10 mouse cellular contexts compared by ENCODE assay signal in the genomic region with DNA sequence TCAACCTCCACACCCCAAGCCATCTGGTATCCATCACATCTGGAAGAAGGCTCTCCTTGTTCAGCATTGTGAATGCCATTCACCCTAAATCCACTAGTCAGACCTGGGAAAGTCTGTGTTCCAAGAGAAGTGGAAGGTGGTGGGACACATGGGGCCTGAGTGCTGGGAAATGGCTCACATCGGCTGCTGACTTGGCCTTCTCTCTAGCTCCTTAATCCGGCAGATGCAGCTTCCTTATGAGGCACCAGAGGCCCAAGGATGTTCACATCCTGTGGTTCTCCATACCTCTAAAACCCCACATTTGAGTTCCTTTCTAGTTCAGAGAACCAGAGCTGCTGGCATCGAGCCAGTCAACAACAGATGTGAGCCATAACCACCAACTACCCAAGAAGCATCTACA.
DNase-seq lines count a peak whose midpoint lies in the region; ATAC-seq lines count a peak whose summit lies in the region.
"Had no signal": no experiment of that assay in that cellular context is flagged by ENCODE, and none has a peak within 500 bp of the region (broad histone marks: within the 10 kb centered on the region; RNA-seq: fewer than 3 reads in every experiment).

No protein-coding gene starts in this region.

- H3K9ac ChIP-seq in hindbrain, embryonic 14.5 days = no peak overlapping the region
- no peak overlapping the region for H3K9ac ChIP-seq in limb, embryonic 13.5 days
- H3K9ac ChIP-seq: forebrain, postnatal 0 days had no signal

- 86% methylated on average over 3 of the region's 3 CpGs for WGBS in hindbrain, embryonic 10.5 days
- 84% methylated on average over 3 of the region's 3 CpGs for WGBS in hindbrain, embryonic 14.5 days
- 45% methylated on average over 3 of the region's 3 CpGs for WGBS in limb, embryonic 13.5 days

- H3K4me1 ChIP-seq in hindbrain, embryonic 10.5 days (replicated peaks) = peaks cover 19% of the 10 kb centered on the region
- peaks cover 5% of the 10 kb centered on the region for H3K4me1 ChIP-seq in hindbrain, embryonic 14.5 days (replicated peaks; ENCODE audit: control insufficient read depth, insufficient read depth, low read length)
- peaks cover 39% of the 10 kb centered on the region for H3K4me1 ChIP-seq in limb, embryonic 13.5 days

- no peaks in the 10 kb centered on the region for H3K27me3 ChIP-seq in hindbrain, embryonic 10.5 days (ENCODE audit: insufficient read depth, poor library complexity, severe bottlenecking)
- no peaks in the 10 kb centered on the region for H3K27me3 ChIP-seq in hindbrain, embryonic 14.5 days (ENCODE audit: control insufficient read depth, insufficient read depth, low read length)
- no peaks in the 10 kb centered on the region for H3K27me3 ChIP-seq in limb, embryonic 13.5 days

- H3K9me3 ChIP-seq in hindbrain, embryonic 10.5 days = no peaks in the 10 kb centered on the region
- H3K9me3 ChIP-seq in hindbrain, embryonic 14.5 days (ENCODE audit: control insufficient read depth, low read length) = no peaks in the 10 kb centered on the region
- no peaks in the 10 kb centered on the region for H3K9me3 ChIP-seq in limb, embryonic 13.5 days

- no peak for ATAC-seq in hindbrain, embryonic 14.5 days (ENCODE audit: low FRiP score)
- ATAC-seq in limb, embryonic 13.5 days (ENCODE audit: low FRiP score, low read depth) = peak; percentile 80
- ATAC-seq: forebrain, postnatal 0 days had no signal

- H3K27ac ChIP-seq in hindbrain, embryonic 10.5 days = 0 out of 2 replicates have a peak overlapping the region, but pooled peaks have one; percentile 2
- H3K27ac ChIP-seq in hindbrain, embryonic 14.5 days = no peak overlapping the region
- H3K27ac ChIP-seq in limb, embryonic 13.5 days = 0 out of 2 replicates have a peak overlapping the region, but pooled peaks have one; percentile 52

- H3K36me3 ChIP-seq in hindbrain, embryonic 10.5 days = no peaks in the 10 kb centered on the region
- no peaks in the 10 kb centered on the region for H3K36me3 ChIP-seq in hindbrain, embryonic 14.5 days (replicated peaks; ENCODE audit: control insufficient read depth, insufficient read depth)
- no peaks in the 10 kb centered on the region for H3K36me3 ChIP-seq in limb, embryonic 13.5 days

- no peak overlapping the region for H3K4me2 ChIP-seq in hindbrain, embryonic 14.5 days (replicated peaks)
- H3K4me2 ChIP-seq in limb, embryonic 13.5 days (replicated peaks) = no peak overlapping the region

- DNase-seq in hindbrain, embryonic 10.5 days (ENCODE audit: low spot score) = no peak
- DNase-seq in hindbrain, embryonic 14.5 days (ENCODE audit: low spot score) = no peak
- DNase-seq in right cerebral cortex, postnatal 10 days (ENCODE audit: low spot score in 2 of 2) = peak; percentile 38 to 44
- no peak for DNase-seq in right cerebral cortex, adult 18-20 months
- peak; percentile 68 for DNase-seq in thymus, postnatal 4 days
- DNase-seq in layer of hippocampus, postnatal 25 days (ENCODE audit: extremely low spot score in 1 of 2, low spot score in 1 of 2) = no peak
- no peak for DNase-seq in cerebellum, postnatal 4 days (ENCODE audit: low spot score in 2 of 2)
- DNase-seq: forebrain, postnatal 0 days; kidney, adult 2 months had no signal

- no peak overlapping the region for H3K4me3 ChIP-seq in hindbrain, embryonic 10.5 days
- no peak overlapping the region for H3K4me3 ChIP-seq in hindbrain, embryonic 14.5 days (replicated peaks; ENCODE audit: low read length)
- H3K4me3 ChIP-seq in limb, embryonic 13.5 days = no peak overlapping the region

Comparison
In these comparisons a context has a peak if more than half of its experiments do, and no peak if none do; other contexts are left out.
1. DNase-seq: peak in right cerebral cortex, postnatal 10 days (2 of 2) and thymus, postnatal 4 days (single experiment); none in hindbrain, embryonic 10.5 days (single experiment), hindbrain, embryonic 14.5 days (single experiment), right cerebral cortex, adult 18-20 months (single experiment), layer of hippocampus, postnatal 25 days (0 of 2) and cerebellum, postnatal 4 days (0 of 2).